Mouse (Mus musculus): ENCODE results near the gene Lrrc43.
"Not testable (repeated sequence)": the region's sequence is repeated elsewhere in the genome, so short reads cannot be mapped to it uniquely, and the experiment has no call there.

Lrrc43 gene

GRCm38 (mm10) chr5:123489112-123489785, at the start of gene Lrrc43, which contains the start of gene Il31:
Lrrc43 (plus strand) TSS chr5:123489305.
Il31 (minus strand) TSS chr5:123489489.
- DNase-seq (ENCODE audit: low spot score): no peak

- DNase-seq (ENCODE audit: low spot score): no peak
Observed at GRCm38 (mm10) chr5:123439312-123439711, 49.8 kb upstream of the Lrrc43 start.

GRCm38 (mm10) chr5:123439941-123440340, 49.2 kb upstream of the Lrrc43 start:
- no peak for DNase-seq (ENCODE audit: low spot score)

GRCm38 (mm10) chr5:123440664-123441063, 48.4 kb upstream of the Lrrc43 start:
- DNase-seq (ENCODE audit: low spot score): no peak

- DNase-seq (ENCODE audit: low spot score): no peak
Observed at GRCm38 (mm10) chr5:123442283-123442682, 46.8 kb upstream of the Lrrc43 start.

- peak; percentile 60 for DNase-seq (ENCODE audit: low spot score)
Observed at GRCm38 (mm10) chr5:123444069-123444468, 45.0 kb upstream of the Lrrc43 start.

- DNase-seq (ENCODE audit: low spot score): no peak
Observed at GRCm38 (mm10) chr5:123444849-123445334, 44.2 kb upstream of the Lrrc43 start.

GRCm38 (mm10) chr5:123451886-123452285, 37.2 kb upstream of the Lrrc43 start:
- no peak for DNase-seq (ENCODE audit: low spot score)

GRCm38 (mm10) chr5:123461420-123461819, 27.7 kb upstream of the Lrrc43 start:
- no peak for DNase-seq (ENCODE audit: low spot score)

- DNase-seq (ENCODE audit: low spot score): no peak
Observed at GRCm38 (mm10) chr5:123464638-123465037, 24.5 kb upstream of the Lrrc43 start.

- no peak for DNase-seq (ENCODE audit: low spot score)
Observed at GRCm38 (mm10) chr5:123470784-123471400, 18.2 kb upstream of the Lrrc43 start.

- no peak for DNase-seq (ENCODE audit: low spot score)
Observed at GRCm38 (mm10) chr5:123473817-123474216, 15.3 kb upstream of the Lrrc43 start.

GRCm38 (mm10) chr5:123487659-123488395, 1.3 kb upstream of the Lrrc43 start:
- DNase-seq (ENCODE audit: low spot score): no peak

GRCm38 (mm10) chr5:123489935-123490334, 830 bp downstream of the Lrrc43 start:
- no peak for DNase-seq (ENCODE audit: low spot score)

- no peak for DNase-seq (ENCODE audit: low spot score)
Observed at GRCm38 (mm10) chr5:123499717-123500116, 10.6 kb downstream of the Lrrc43 start.

- DNase-seq (ENCODE audit: low spot score): no peak
Observed at GRCm38 (mm10) chr5:123501973-123502372, 12.9 kb downstream of the Lrrc43 start.

- peak; percentile 74 for DNase-seq (ENCODE audit: low spot score)
Observed at GRCm38 (mm10) chr5:123507936-123508723, 19.0 kb downstream of the Lrrc43 start.

- DNase-seq (ENCODE audit: low spot score): no peak
Observed at GRCm38 (mm10) chr5:123508921-123509320, 19.8 kb downstream of the Lrrc43 start.

GRCm38 (mm10) chr5:123510160-123510559, 21.1 kb downstream of the Lrrc43 start, which contains the start of gene B3gnt4:
B3gnt4 (plus strand) TSS chr5:123510460.
- no peak for DNase-seq (ENCODE audit: low spot score)

GRCm38 (mm10) chr5:123511426-123511825, 22.3 kb downstream of the Lrrc43 start:
- not testable (repeated sequence) for DNase-seq (ENCODE audit: low spot score)

- no peak for DNase-seq (ENCODE audit: low spot score)
Observed at GRCm38 (mm10) chr5:123512102-123512501, 23.0 kb downstream of the Lrrc43 start.

GRCm38 (mm10) chr5:123514871-123515270, 25.8 kb downstream of the Lrrc43 start:
- no peak for DNase-seq (ENCODE audit: low spot score)
